Mouse (Mus musculus): ENCODE results near the gene Pgam2.

The Pgam2 gene

DNA sequence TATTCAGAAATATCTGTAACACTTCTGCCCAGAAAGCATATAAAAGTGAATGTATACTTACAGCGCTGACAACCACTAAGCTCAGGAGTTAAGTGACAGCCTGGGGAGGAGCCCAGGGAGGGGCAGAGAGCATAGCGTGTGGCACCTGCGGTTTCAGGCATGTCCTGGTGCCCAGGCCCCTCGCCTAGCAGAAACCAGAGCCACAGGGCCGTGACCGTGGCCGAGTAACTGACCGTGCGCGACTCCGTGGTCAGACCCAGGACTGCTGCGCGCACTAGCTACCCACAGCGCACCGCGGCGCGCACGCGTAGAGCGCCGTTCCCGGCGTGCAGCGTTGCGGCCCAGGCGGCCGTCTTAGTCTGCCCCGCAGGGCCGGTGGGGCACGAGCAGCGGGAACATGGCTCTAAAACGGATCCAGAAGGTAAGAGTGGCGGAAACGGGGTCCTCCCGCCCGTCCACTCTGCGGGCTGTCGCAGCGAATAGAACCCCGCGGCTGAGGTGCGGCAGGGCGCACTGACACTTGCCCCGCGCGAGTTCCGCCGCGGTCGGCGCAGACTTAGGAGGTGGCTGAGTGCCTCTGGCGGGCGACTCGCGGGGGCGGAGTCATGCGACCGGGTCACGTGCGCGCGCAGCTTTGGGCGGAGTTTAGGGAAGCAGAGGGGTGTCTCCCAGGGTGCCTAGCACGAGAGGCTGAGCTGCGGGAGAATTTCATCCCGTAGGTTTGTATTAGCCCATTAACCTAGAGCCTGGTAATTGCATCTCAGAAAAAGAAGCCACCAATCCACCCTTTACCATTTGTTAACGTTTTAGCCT is 41.5 kb downstream of the Pgam2 start, which contains the start of gene Urgcp:
Urgcp (minus strand) TSS at position 557 of the 813 bp plus-strand sequence.
- DNase-seq, result peak; percentile 93 to 96

DNA sequence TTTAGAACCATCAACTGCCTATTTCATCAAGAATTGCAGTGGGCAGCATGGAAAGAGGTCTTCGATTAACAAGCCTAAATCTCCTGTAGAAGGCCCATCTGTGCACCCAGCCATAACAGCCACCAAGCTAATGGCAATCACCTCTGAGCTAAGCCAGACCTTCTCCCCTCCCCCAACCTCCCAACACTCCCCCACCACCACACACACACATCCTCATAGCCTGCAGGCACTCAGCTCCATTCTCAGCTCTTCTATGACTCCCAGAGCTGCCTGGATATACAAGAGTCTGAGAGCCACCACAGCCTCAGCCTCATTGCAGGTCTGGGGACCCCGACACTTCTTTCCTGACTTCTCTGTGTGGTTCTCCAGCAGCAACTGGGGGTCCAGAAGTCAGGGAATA is 49.8 kb downstream of the Pgam2 start:
- DNase-seq, result no peak

Measured in kidney, postnatal 36 days (tissue).